Mouse (Mus musculus): ENCODE results near the gene Zfp874b.

- TF ChIP-seq CTCF (IDR thresholded peaks at IDR 0.05; ENCODE audit: insufficient read depth, low read depth, low read length), result no peak
- no peak for TF ChIP-seq POLR2A (IDR thresholded peaks at IDR 0.05; ENCODE audit: insufficient read depth, low read depth, low read length)
Observed at GRCm38 (mm10) chr13:67495631-67496030, 11.6 kb upstream of the Zfp874b start.
